Mouse (Mus musculus) brain, embryonic 18.5 days (tissue): ENCODE results near the gene Foxp1.

Source experiments
- DNase-seq: peaks from one replicate; pipeline ENCODE4 v3.0.0-alpha.2; 2012; ENCODE audit warnings: low read depth, low spot score

The Foxp1 gene

GRCm38 (mm10) chr6:99392484-99392883, 130.0 kb downstream of the Foxp1 start:
- DNase-seq = no peak

GRCm38 (mm10) chr6:99388741-99389675, 133.5 kb downstream of the Foxp1 start:
- DNase-seq = no peak

GRCm38 (mm10) chr6:99388023-99388422, 134.5 kb downstream of the Foxp1 start:
- no peak for DNase-seq

GRCm38 (mm10) chr6:99385059-99385604, 137.4 kb downstream of the Foxp1 start:
- no peak for DNase-seq

- no peak for DNase-seq
Measured at GRCm38 (mm10) chr6:99383846-99384472, 138.6 kb downstream of the Foxp1 start.

GRCm38 (mm10) chr6:99380146-99380545, 142.4 kb downstream of the Foxp1 start:
- DNase-seq = no peak

GRCm38 (mm10) chr6:99378997-99379710, 143.4 kb downstream of the Foxp1 start:
- no peak for DNase-seq

- no peak for DNase-seq
Measured at GRCm38 (mm10) chr6:99377716-99378115, 144.8 kb downstream of the Foxp1 start.

GRCm38 (mm10) chr6:99377131-99377530, 145.4 kb downstream of the Foxp1 start:
- no peak for DNase-seq

- DNase-seq = no peak
Measured at GRCm38 (mm10) chr6:99376721-99377120, 145.8 kb downstream of the Foxp1 start.

- no peak for DNase-seq
Measured at GRCm38 (mm10) chr6:99375865-99376264, 146.7 kb downstream of the Foxp1 start.

- DNase-seq = no peak
Measured at GRCm38 (mm10) chr6:99375376-99375775, 147.1 kb downstream of the Foxp1 start.

- no peak for DNase-seq
Measured at GRCm38 (mm10) chr6:99374448-99375271, 147.9 kb downstream of the Foxp1 start.

- no peak for DNase-seq
Measured at GRCm38 (mm10) chr6:99372427-99372826, 150.1 kb downstream of the Foxp1 start.

GRCm38 (mm10) chr6:99372016-99372415, 150.5 kb downstream of the Foxp1 start:
- no peak for DNase-seq

- DNase-seq = no peak
Measured at GRCm38 (mm10) chr6:99369931-99370330, 152.6 kb downstream of the Foxp1 start.

- DNase-seq = no peak
Measured at GRCm38 (mm10) chr6:99369156-99369555, 153.4 kb downstream of the Foxp1 start.

GRCm38 (mm10) chr6:99368118-99368753, 154.3 kb downstream of the Foxp1 start:
- no peak for DNase-seq

GRCm38 (mm10) chr6:99364545-99364944, 158.0 kb downstream of the Foxp1 start:
- DNase-seq = peak; percentile 40

- no peak for DNase-seq
Measured at GRCm38 (mm10) chr6:99360581-99360980, 161.9 kb downstream of the Foxp1 start.
